Mouse (Mus musculus) adipose tissue, adult 10 weeks (tissue): Measurements from ENCODE around the gene Tep1. TPM values are rescaled to one million over a fixed set of nuclear protein-coding genes. Genes with fewer than 3 reads are reported as not detected.

Experiments used
- polyA plus RNA-seq: library from polyadenylated mRNA; stranded (reverse); fragments of 350-450 nt; fragmentation: Illumina TruSeq; extraction: RNeasy Lipid Tissue Mini Kit (QIAGEN cat#74804); gene quantifications from one replicate; pipeline ENCODE4 v1.2.3, GENCODE M21; 2014; ENCODE audit warnings: low read depth, low replicate concordance

Gene Tep1
- polyA plus RNA-seq: 28.4 TPM

GRCm38 (mm10) chr14:50869889-50870804, at the start of gene Tep1:
Gene Tep1, minus strand, starts transcription at chr14:50870560.

GRCm38 (mm10) chr14:50897374-50897765, 27.0 kb upstream of the Tep1 start, which contains the start of gene Klhl33:
Gene Klhl33, minus strand, starts transcription at chr14:50897507.

GRCm38 (mm10) chr14:50807487-50808072, 62.8 kb downstream of the Tep1 start, which contains the start of the genes Ccnb1ip1 and Parp2:
Gene Ccnb1ip1, minus strand, starts transcription at chr14:50807732.
Gene Parp2, plus strand, starts transcription at chr14:50807841.

GRCm38 (mm10) chr14:50785251-50785637, 85.1 kb downstream of the Tep1 start, which contains the start of gene Ttc5:
Gene Ttc5, minus strand, starts transcription at chr14:50785519.

Other genes starting within 250 kb of the Tep1 start
- not detected for gene Olfr745, start 231.2 kb downstream of the Tep1 start, polyA plus RNA-seq
- gene Olfr746, start 223.5 kb downstream of the Tep1 start, polyA plus RNA-seq: not detected
- not detected for gene Olfr747, start 177.4 kb downstream of the Tep1 start, polyA plus RNA-seq
- not detected for gene Olfr748, start 163.2 kb downstream of the Tep1 start, polyA plus RNA-seq
- gene Olfr749, start 125.5 kb downstream of the Tep1 start, polyA plus RNA-seq: not detected
- gene Ttc5, start 85.0 kb downstream of the Tep1 start, polyA plus RNA-seq: 33.6 TPM
- not detected for gene Ccnb1ip1, start 62.8 kb downstream of the Tep1 start, polyA plus RNA-seq
- gene Parp2, start 62.7 kb downstream of the Tep1 start, polyA plus RNA-seq: 33.7 TPM
- gene Klhl33, start 26.9 kb upstream of the Tep1 start, polyA plus RNA-seq: 1.9 TPM
- gene Osgep, start 54.3 kb upstream of the Tep1 start, polyA plus RNA-seq: 66.1 TPM
- gene Apex1, start 54.4 kb upstream of the Tep1 start, polyA plus RNA-seq: 65.9 TPM
- 62.6 TPM for gene Pip4p1, start 60.3 kb upstream of the Tep1 start, polyA plus RNA-seq
- 85.6 TPM for gene Pnp, start 60.5 kb upstream of the Tep1 start, polyA plus RNA-seq
- 94.9 TPM for gene Gm49342, start 74.0 kb upstream of the Tep1 start, polyA plus RNA-seq
- 6.4 TPM for gene Pnp2, start 85.4 kb upstream of the Tep1 start, polyA plus RNA-seq
- 2,147 TPM for gene Rnase10, start 137.2 kb upstream of the Tep1 start, polyA plus RNA-seq
- 2,038 TPM for gene Rnase9, start 171.3 kb upstream of the Tep1 start, polyA plus RNA-seq
- gene Rnase11, start 179.6 kb upstream of the Tep1 start, polyA plus RNA-seq: 24.1 TPM
- gene Rnase12, start 187.1 kb upstream of the Tep1 start, polyA plus RNA-seq: 742 TPM
- not detected for gene Olfr750, start 203.9 kb upstream of the Tep1 start, polyA plus RNA-seq
- gene Rnase4, start 220.5 kb upstream of the Tep1 start, polyA plus RNA-seq: 182 TPM
- gene Ang, start 220.6 kb upstream of the Tep1 start, polyA plus RNA-seq: 18.2 TPM
- gene Eddm3b, start 243.9 kb upstream of the Tep1 start, polyA plus RNA-seq: 270 TPM